14 mouse cellular contexts compared by ENCODE assay signal in the genomic region with DNA sequence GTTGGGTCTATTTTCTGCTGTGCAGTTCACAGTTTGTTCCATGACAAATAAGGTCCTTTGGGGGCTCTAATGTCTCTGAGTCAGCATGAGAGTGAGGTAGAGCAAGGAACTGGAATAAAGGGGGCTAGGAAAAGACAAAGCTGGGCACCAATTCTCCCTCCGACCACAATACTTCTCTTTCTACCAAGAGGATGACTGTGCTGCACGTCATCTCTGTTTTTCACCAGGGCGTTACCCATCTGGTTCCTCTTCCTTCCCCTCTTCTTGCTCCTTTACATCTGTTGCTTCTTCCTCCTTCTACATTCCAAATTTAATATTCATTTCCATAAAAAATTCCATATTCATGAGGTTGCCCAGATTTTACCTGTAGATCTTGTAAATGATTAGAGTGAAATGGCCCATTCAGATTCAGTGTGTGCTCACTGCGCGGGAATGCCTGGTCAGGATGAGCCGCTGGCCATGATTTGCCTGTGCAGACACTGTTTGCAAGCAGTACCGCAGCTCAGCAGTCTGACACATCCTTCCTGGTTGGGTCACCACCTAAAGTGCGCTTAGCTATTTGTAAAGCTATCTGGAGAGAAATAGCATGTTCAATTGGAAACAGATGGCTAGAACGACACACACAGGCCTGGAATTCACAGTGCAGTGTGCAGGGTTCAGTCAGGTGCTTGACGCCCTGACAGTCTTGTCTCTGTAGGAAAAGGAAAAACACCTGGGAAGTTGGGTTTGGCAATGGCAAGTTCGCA.
A peak's percentile ranks its signal among the peaks of the same experiment; 100 is the strongest.
DNase-seq lines count a peak whose midpoint lies in the region; ATAC-seq and TF ChIP-seq lines count a peak whose summit lies in the region.
"Had no signal": no experiment of that assay in that cellular context is flagged by ENCODE, and none has a peak within 500 bp of the region (broad histone marks: within the 10 kb centered on the region; RNA-seq: fewer than 3 reads in every experiment).

No protein-coding gene starts in this region.

- peaks cover 10% of the 10 kb centered on the region for H3K4me1 ChIP-seq in limb, embryonic 13.5 days
- H3K4me1 ChIP-seq in midbrain, embryonic 11.5 days (ENCODE audit: control insufficient read depth, insufficient read depth, low read length) = no peaks in the 10 kb centered on the region
- no peaks in the 10 kb centered on the region for H3K4me1 ChIP-seq in kidney, embryonic 15.5 days
- H3K4me1 ChIP-seq: midbrain, embryonic 12.5 days had no signal

- peak overlapping the region; percentile 31 for H3K27ac ChIP-seq in gastrocnemius, adult 2 months
- no peak overlapping the region for H3K27ac ChIP-seq in limb, embryonic 13.5 days
- H3K27ac ChIP-seq in midbrain, embryonic 11.5 days (ENCODE audit: low read depth, low read length) = no peak overlapping the region
- H3K27ac ChIP-seq in kidney, embryonic 15.5 days = no peak overlapping the region
- H3K27ac ChIP-seq: hindbrain, embryonic 14.5 days; left cerebral cortex, adult 2 months; liver, embryonic 14.5 days; midbrain, embryonic 12.5 days had no signal

- H3K27me3 ChIP-seq in limb, embryonic 13.5 days = no peaks in the 10 kb centered on the region
- H3K27me3 ChIP-seq in midbrain, embryonic 11.5 days (ENCODE audit: control insufficient read depth, insufficient read depth, low read length) = no peaks in the 10 kb centered on the region
- no peaks in the 10 kb centered on the region for H3K27me3 ChIP-seq in kidney, embryonic 15.5 days
- H3K27me3 ChIP-seq: midbrain, embryonic 12.5 days had no signal

- DNase-seq in gastrocnemius, adult 2 months = no peak
- no peak for DNase-seq in gastrocnemius, postnatal 25 days
- peak; percentile 96 for DNase-seq in 3T3-L1 (ENCODE audit: low read depth, low spot score)
- DNase-seq in embryo, embryonic 9.5 days (ENCODE audit: extremely low spot score) = peak; percentile 11
- DNase-seq in midbrain, embryonic 11.5 days (ENCODE audit: low spot score, missing footprints) = no peak
- DNase-seq in urinary bladder, postnatal 4 days (ENCODE audit: low spot score in 2 of 2) = no peak
- DNase-seq: cerebellum, adult 2 months; gastrocnemius, postnatal 10 days had no signal

- no peak overlapping the region for H3K4me2 ChIP-seq in limb, embryonic 13.5 days (replicated peaks)
- H3K4me2 ChIP-seq in midbrain, embryonic 11.5 days = no peak overlapping the region
- H3K4me2 ChIP-seq in kidney, embryonic 15.5 days = no peak overlapping the region
- H3K4me2 ChIP-seq: hindbrain, embryonic 14.5 days; midbrain, embryonic 12.5 days had no signal

- WGBS in limb, embryonic 13.5 days = 41% methylated on average over 11 of the region's 11 CpGs
- 88% methylated on average over 11 of the region's 11 CpGs for WGBS in midbrain, embryonic 11.5 days
- WGBS in kidney, embryonic 15.5 days = 81% methylated on average over 11 of the region's 11 CpGs

- no peak overlapping the region for H3K9ac ChIP-seq in limb, embryonic 13.5 days
- no peak overlapping the region for H3K9ac ChIP-seq in midbrain, embryonic 11.5 days (ENCODE audit: low read length)
- no peak overlapping the region for H3K9ac ChIP-seq in kidney, embryonic 15.5 days
- H3K9ac ChIP-seq: hindbrain, embryonic 14.5 days; liver, embryonic 14.5 days; midbrain, embryonic 12.5 days had no signal

- no peak for TF ChIP-seq CTCF in gastrocnemius, adult 2 months (IDR thresholded peaks at IDR 0.05)

- intact Hi-C loops in gastrocnemius, adult 2 months (cut with DNase I) = no loop called here

- ATAC-seq in limb, embryonic 13.5 days (ENCODE audit: low FRiP score, low read depth) = peak; percentile 84
- no peak for ATAC-seq in midbrain, embryonic 11.5 days (ENCODE audit: low FRiP score)
- ATAC-seq in kidney, embryonic 15.5 days (replicated peaks; ENCODE audit: low FRiP score) = no peak

- no peaks in the 10 kb centered on the region for H3K36me3 ChIP-seq in limb, embryonic 13.5 days
- H3K36me3 ChIP-seq in midbrain, embryonic 11.5 days (ENCODE audit: control insufficient read depth, insufficient read depth, low read length) = no peaks in the 10 kb centered on the region
- no peaks in the 10 kb centered on the region for H3K36me3 ChIP-seq in kidney, embryonic 15.5 days
- H3K36me3 ChIP-seq: midbrain, embryonic 12.5 days had no signal

- no peaks in the 10 kb centered on the region for H3K9me3 ChIP-seq in limb, embryonic 13.5 days
- no peaks in the 10 kb centered on the region for H3K9me3 ChIP-seq in midbrain, embryonic 11.5 days (ENCODE audit: control insufficient read depth, low read length)
- H3K9me3 ChIP-seq in kidney, embryonic 15.5 days (replicated peaks) = no peaks in the 10 kb centered on the region
- H3K9me3 ChIP-seq: midbrain, embryonic 12.5 days had no signal

- no peak overlapping the region for H3K4me3 ChIP-seq in gastrocnemius, adult 2 months
- no peak overlapping the region for H3K4me3 ChIP-seq in limb, embryonic 13.5 days
- no peak overlapping the region for H3K4me3 ChIP-seq in midbrain, embryonic 11.5 days (ENCODE audit: low read depth, low read length)
- no peak overlapping the region for H3K4me3 ChIP-seq in kidney, embryonic 15.5 days (replicated peaks)
- H3K4me3 ChIP-seq: left cerebral cortex, adult 2 months; midbrain, embryonic 12.5 days had no signal

Comparison
In these comparisons a context has a peak if more than half of its experiments do, and no peak if none do; other contexts are left out.
1. DNase-seq: peak in 3T3-L1 (single experiment) and embryo, embryonic 9.5 days (single experiment); none in gastrocnemius, adult 2 months (single experiment), gastrocnemius, postnatal 25 days (single experiment), midbrain, embryonic 11.5 days (single experiment) and urinary bladder, postnatal 4 days (0 of 2).